Mouse (Mus musculus) limb, embryonic 13.5 days (tissue): ENCODE measurements around the gene Galnt7. TPM values are rescaled to one million over a fixed set of nuclear protein-coding genes. Genes with fewer than 3 reads are reported as not detected.

Experiments used
- ATAC-seq: fragments of 200-750 bp; cut with Nextera tagmentation; 2 replicates; pipeline ENCODE4 v1.8.0; 2017; ENCODE audit warnings: low read depth, moderate number of reproducible peaks, moderate TSS enrichment; ENCODE audit not compliant: low FRiP score
- H3K27ac ChIP-seq: fragments of 300-500 bp; sonication (generic); 2 replicates; pipeline ENCODE4 v1.5.1; 2015; ENCODE audit warnings: inconsistent platforms, mild to moderate bottlenecking, moderate library complexity
- H3K27me3 ChIP-seq: fragments of 300-500 bp; sonication (generic); 2 replicates; pipeline ENCODE4 v1.6.1; 2015; ENCODE audit warnings: mild to moderate bottlenecking, inconsistent platforms
- H3K36me3 ChIP-seq: fragments of 300-500 bp; sonication (generic); 2 replicates; pipeline ENCODE4 v1.6.1; 2015; ENCODE audit warnings: inconsistent platforms, mild to moderate bottlenecking, moderate library complexity
- H3K4me1 ChIP-seq: fragments of 300-500 bp; sonication (generic); 2 replicates; pipeline ENCODE4 v1.6.1; 2015; ENCODE audit warnings: inconsistent platforms
- H3K4me2 ChIP-seq: fragments of 300-500 bp; sonication (generic); replicated peaks from 2 replicates; pipeline ENCODE4 v1.6.1; 2015; ENCODE audit warnings: inconsistent platforms, mild to moderate bottlenecking, moderate library complexity
- H3K4me3 ChIP-seq: fragments of 300-500 bp; sonication (generic); 2 replicates; pipeline ENCODE4 v1.5.1; 2015; ENCODE audit warnings: moderate library complexity, mild to moderate bottlenecking, inconsistent platforms
- H3K9ac ChIP-seq: fragments of 300-500 bp; sonication (generic); 2 replicates; pipeline ENCODE4 v1.6.1; 2015; ENCODE audit warnings: mild to moderate bottlenecking, inconsistent platforms
- H3K9me3 ChIP-seq: fragments of 300-500 bp; sonication (generic); 2 replicates; pipeline ENCODE4 v1.6.1; 2016; ENCODE audit warnings: inconsistent platforms
- WGBS: fragments of 180-500 bp; shearing (Covaris S2); methylation state at CpG from one replicate; pipeline ENCODE4 v1.1.7; 2015; 5-methylcytosine and 5-hydroxymethylcytosine counted together
- polyA plus RNA-seq: library from polyadenylated mRNA; unstranded; fragments of >200 nt; fragmentation: Nextera tagmentation; extraction: Ambion mirVana; gene quantifications from 2 replicates; pipeline ENCODE4 v1.2.1, GENCODE M21; 2015

Gene Galnt7
- polyA plus RNA-seq, 1 experiment from 2014 or later, result 13.1 TPM

- WGBS, result 69% methylated on average over 6 of the region's 6 CpGs
These were observed 2.6 kb downstream of the Galnt7 start for GRCm38 (mm10) chr8:57650216-57650615.

DNA sequence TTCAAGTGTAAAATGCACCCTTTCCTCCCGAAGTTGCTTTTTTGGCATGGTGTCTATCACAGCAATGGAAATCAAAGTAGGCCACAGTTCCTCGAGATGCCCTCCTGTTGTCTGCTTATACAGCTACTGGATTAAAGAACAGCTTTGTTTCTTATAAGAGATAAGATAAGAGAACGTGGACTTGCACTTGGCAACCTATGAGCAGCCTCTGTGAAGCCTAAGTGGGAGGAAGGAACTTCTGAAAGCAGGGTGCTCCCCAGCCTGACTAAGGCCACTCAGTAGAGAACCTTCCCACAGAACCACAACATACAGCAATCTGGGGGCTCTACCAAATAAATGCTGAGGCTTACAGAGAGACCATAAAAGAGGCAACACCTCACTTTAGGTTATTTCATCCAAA lies 5.3 kb downstream of the Galnt7 start:
- Histone ChIP-seq H3K36me3 (no peaks in the 10 kb centered on the region), H3K9me3 (no peaks in the 10 kb centered on the region), H3K4me2 (no peak overlapping the region), H3K27me3 (no peaks in the 10 kb centered on the region), H3K27ac (no peak overlapping the region), H3K4me1 (peaks cover 29% of the 10 kb centered on the region), H3K4me3 (no peak overlapping the region), H3K9ac (no peak overlapping the region)
- ATAC-seq, result no peak
- 70% methylated on average over 3 of the region's 3 CpGs for WGBS

More at GRCm38 (mm10) chr8:57650216-57650615, 2.6 kb downstream of the Galnt7 start:
- H3K4me1 ChIP-seq, result peaks cover 38% of the 10 kb centered on the region
- H3K9me3 ChIP-seq, result no peaks in the 10 kb centered on the region
- H3K4me3 ChIP-seq, result no peak overlapping the region
- H3K4me2 ChIP-seq, result no peak overlapping the region
- H3K36me3 ChIP-seq, result no peaks in the 10 kb centered on the region
- no peaks in the 10 kb centered on the region for H3K27me3 ChIP-seq
- ATAC-seq, result no peak
- no peak overlapping the region for H3K9ac ChIP-seq
- H3K27ac ChIP-seq, result no peak overlapping the region

DNA sequence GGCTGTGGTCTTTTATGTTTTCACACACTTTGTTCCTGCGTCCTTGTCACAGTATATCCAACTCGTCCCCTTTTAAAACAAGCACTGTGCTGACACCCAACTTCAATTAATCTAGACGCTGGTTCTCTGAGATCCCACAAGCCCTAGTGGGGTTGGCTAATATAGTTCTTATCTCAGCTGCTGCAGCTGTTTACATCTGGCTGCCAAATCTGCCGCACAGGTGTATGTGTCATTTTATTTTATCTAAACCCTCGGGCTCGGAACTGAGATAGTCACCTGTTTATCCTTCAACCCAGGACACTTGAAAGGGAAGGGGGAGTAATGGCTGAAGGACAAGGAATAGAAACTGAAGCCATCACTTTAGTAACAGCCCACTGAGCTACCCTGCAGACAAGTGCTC lies 8.6 kb downstream of the Galnt7 start:
- Histone ChIP-seq H3K4me1 (peaks cover 21% of the 10 kb centered on the region), H3K27me3 (no peaks in the 10 kb centered on the region), H3K9me3 (no peaks in the 10 kb centered on the region), H3K27ac (no peak overlapping the region), H3K4me3 (no peak overlapping the region), H3K4me2 (no peak overlapping the region), H3K36me3 (no peaks in the 10 kb centered on the region), H3K9ac (no peak overlapping the region)
- ATAC-seq, result no peak
- 82% methylated on average over 6 of the region's 6 CpGs for WGBS

GRCm38 (mm10) chr8:57642722-57643121 lies 10.1 kb downstream of the Galnt7 start:
- H3K9ac ChIP-seq, result no peak overlapping the region
- no peaks in the 10 kb centered on the region for H3K9me3 ChIP-seq
- no peak for ATAC-seq
- no peak overlapping the region for H3K27ac ChIP-seq
- H3K4me1 ChIP-seq, result peaks cover 20% of the 10 kb centered on the region
- H3K27me3 ChIP-seq, result no peaks in the 10 kb centered on the region
- H3K36me3 ChIP-seq, result no peaks in the 10 kb centered on the region
- H3K4me2 ChIP-seq, result no peak overlapping the region
- 65% methylated on average over 5 of the region's 5 CpGs for WGBS
- H3K4me3 ChIP-seq, result no peak overlapping the region

DNA sequence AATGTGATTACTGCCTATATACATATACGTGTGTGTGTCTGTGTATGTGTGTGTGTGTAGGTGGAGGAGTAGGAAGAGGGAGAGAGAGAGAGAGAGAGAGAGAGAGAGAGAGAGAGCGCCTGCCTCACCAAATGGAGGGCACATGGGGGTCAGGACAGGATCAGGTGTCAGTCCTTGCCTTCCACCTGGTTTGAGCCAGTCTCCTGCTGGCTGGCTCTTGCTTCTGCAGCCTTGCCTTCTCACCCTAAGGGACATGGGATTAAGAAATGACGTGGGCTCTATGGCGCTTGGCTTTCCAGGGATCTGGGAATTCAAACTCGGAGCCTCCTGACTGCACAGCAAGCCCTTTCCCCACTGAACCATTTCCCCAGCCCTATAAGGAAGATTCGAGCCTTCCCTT lies 13.9 kb downstream of the Galnt7 start:
- no peaks in the 10 kb centered on the region for H3K36me3 ChIP-seq
- peaks cover 14% of the 10 kb centered on the region for H3K4me1 ChIP-seq
- H3K27me3 ChIP-seq, result no peaks in the 10 kb centered on the region
- no peak for ATAC-seq
- H3K27ac ChIP-seq, result no peak overlapping the region
- 53% methylated on average over 5 of the region's 6 CpGs for WGBS
- no peak overlapping the region for H3K4me3 ChIP-seq
- H3K4me2 ChIP-seq, result no peak overlapping the region
- H3K9ac ChIP-seq, result no peak overlapping the region
- H3K9me3 ChIP-seq, result no peaks in the 10 kb centered on the region

- Histone ChIP-seq H3K27me3 (no peaks in the 10 kb centered on the region), H3K9ac (no peak overlapping the region), H3K9me3 (no peaks in the 10 kb centered on the region), H3K4me1 (peaks cover 14% of the 10 kb centered on the region), H3K4me2 (no peak overlapping the region), H3K27ac (no peak overlapping the region), H3K36me3 (no peaks in the 10 kb centered on the region), H3K4me3 (no peak overlapping the region)
- 87% methylated on average over 15 of the region's 15 CpGs for WGBS
- no peak for ATAC-seq
These were observed 15.1 kb downstream of the Galnt7 start for GRCm38 (mm10) chr8:57637599-57638280.

DNA sequence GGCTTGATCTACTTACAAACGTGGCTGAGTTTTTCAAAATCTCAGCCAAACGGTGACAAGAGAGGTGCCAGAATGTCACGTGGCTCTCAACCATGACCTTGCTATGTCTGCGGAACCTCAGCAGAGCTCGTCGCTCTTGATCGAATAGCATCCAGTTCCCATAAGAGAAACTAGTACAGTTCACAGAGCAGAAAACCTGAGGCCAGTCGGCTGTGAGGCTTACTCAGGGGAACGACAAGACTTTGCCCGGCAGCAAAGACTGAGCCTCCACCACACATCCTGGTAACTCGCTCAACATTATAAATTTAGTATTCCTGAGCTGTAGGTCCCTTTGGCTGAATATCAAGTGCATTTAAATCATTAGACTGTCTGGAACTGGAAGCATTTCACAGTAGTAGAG lies 16.1 kb downstream of the Galnt7 start:
- Histone ChIP-seq H3K9me3 (no peaks in the 10 kb centered on the region), H3K4me2 (no peak overlapping the region), H3K27ac (no peak overlapping the region), H3K36me3 (no peaks in the 10 kb centered on the region), H3K27me3 (no peaks in the 10 kb centered on the region), H3K4me1 (peaks cover 14% of the 10 kb centered on the region), H3K9ac (no peak overlapping the region), H3K4me3 (no peak overlapping the region)
- no peak for ATAC-seq
- WGBS, result 85% methylated on average over 11 of the region's 11 CpGs

GRCm38 (mm10) chr8:57636281-57636680 lies 16.6 kb downstream of the Galnt7 start:
- 77% methylated on average over 3 of the region's 3 CpGs for WGBS
- no peak for ATAC-seq
- H3K4me3 ChIP-seq, result no peak overlapping the region
- peaks cover 14% of the 10 kb centered on the region for H3K4me1 ChIP-seq
- no peak overlapping the region for H3K4me2 ChIP-seq
- H3K27me3 ChIP-seq, result no peaks in the 10 kb centered on the region
- no peak overlapping the region for H3K9ac ChIP-seq
- H3K27ac ChIP-seq, result no peak overlapping the region
- no peaks in the 10 kb centered on the region for H3K9me3 ChIP-seq
- H3K36me3 ChIP-seq, result no peaks in the 10 kb centered on the region

DNA sequence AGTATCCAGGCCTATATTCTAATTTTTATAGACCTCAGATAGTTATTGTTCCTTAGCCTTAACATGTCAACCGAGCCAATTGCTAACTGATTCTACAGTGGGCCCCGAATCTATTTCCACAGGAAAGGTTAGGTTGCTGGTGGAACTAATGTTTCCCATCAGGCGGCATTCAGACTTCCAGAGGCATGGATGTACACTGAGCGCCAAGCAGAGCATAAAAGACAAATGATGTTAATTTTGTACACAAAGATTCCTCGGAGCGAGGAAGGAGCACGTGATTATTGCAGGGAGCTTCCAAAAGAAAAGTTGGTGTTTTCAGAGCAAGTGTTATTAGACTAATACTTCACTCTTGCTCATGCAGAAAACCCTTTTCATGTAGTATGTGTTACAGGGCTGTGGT lies 21.1 kb downstream of the Galnt7 start:
- H3K36me3 ChIP-seq, result no peaks in the 10 kb centered on the region
- no peak overlapping the region for H3K4me3 ChIP-seq
- ATAC-seq, result no peak
- H3K27ac ChIP-seq, result no peak overlapping the region
- H3K27me3 ChIP-seq, result no peaks in the 10 kb centered on the region
- H3K9ac ChIP-seq, result no peak overlapping the region
- H3K4me1 ChIP-seq, result peaks cover 16% of the 10 kb centered on the region
- H3K4me2 ChIP-seq, result no peak overlapping the region
- no peaks in the 10 kb centered on the region for H3K9me3 ChIP-seq
- 84% methylated on average over 7 of the region's 7 CpGs for WGBS

- ATAC-seq, result no peak
- Histone ChIP-seq H3K36me3 (no peaks in the 10 kb centered on the region), H3K27me3 (no peaks in the 10 kb centered on the region), H3K4me2 (no peak overlapping the region), H3K9ac (no peak overlapping the region), H3K4me1 (peaks cover 24% of the 10 kb centered on the region), H3K9me3 (no peaks in the 10 kb centered on the region), H3K27ac (no peak overlapping the region), H3K4me3 (no peak overlapping the region)
- WGBS, result 82% methylated on average over 8 of the region's 8 CpGs
These were observed 22.7 kb downstream of the Galnt7 start for GRCm38 (mm10) chr8:57630148-57630547.

- Histone ChIP-seq H3K9me3 (no peaks in the 10 kb centered on the region), H3K27me3 (no peaks in the 10 kb centered on the region), H3K9ac (no peak overlapping the region), H3K36me3 (no peaks in the 10 kb centered on the region), H3K4me2 (no peak overlapping the region), H3K27ac (no peak overlapping the region), H3K4me1 (peaks cover 24% of the 10 kb centered on the region), H3K4me3 (no peak overlapping the region)
- no peak for ATAC-seq
- WGBS, result 84% methylated on average over 6 of the region's 6 CpGs
These were observed 23.8 kb downstream of the Galnt7 start for GRCm38 (mm10) chr8:57628787-57629664.

DNA sequence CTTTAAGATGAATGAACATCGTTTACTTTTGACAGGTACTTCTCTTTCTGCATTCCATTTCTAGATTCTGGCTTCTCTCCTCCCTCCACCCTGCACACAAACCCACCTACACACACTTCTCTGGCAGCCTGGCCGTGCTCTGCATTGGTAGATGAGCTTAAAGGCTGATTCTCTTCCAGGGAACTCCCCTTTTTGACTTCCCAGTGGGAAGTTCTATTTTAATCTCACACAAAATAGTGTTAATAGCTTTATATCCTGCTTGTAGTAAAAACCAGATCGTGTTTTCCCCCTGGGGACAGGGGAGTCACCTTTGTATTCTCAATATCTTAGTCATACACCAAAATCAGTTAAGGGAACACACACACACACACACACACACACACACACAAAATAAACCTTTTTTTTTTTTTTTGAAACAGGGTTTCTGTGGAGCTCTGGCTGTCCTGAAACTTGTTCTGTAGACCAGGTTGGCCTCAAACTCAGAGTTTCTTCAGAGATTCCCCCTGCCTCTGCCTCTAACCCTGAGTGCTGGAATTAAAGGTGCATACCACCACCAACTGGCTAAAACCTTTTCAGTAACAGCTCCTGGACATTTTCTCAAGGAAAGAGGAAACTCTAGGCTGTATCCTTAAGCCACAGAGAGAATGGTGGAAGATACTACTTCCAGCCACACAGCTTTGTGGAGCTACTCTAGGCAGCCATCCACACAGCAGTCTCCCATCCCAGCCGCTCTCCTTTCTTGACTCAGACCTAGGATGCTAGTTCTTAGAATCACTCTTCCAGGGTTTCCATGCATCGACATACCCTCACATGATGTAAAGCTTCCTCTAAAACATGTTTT lies 24.7 kb downstream of the Galnt7 start:
- no peak for ATAC-seq
- H3K27ac ChIP-seq, result no peak overlapping the region
- 64% methylated on average over 5 of the region's 5 CpGs for WGBS

More for the DNA sequence above, 24.7 kb downstream of the Galnt7 start:
- no peaks in the 10 kb centered on the region for H3K27me3 ChIP-seq
- no peaks in the 10 kb centered on the region for H3K36me3 ChIP-seq
- H3K4me3 ChIP-seq, result no peak overlapping the region
- no peak overlapping the region; the same call in 1 of the 2 replicates for H3K4me2 ChIP-seq
- H3K9ac ChIP-seq, result no peak overlapping the region
- peaks cover 24% of the 10 kb centered on the region for H3K4me1 ChIP-seq
- no peaks in the 10 kb centered on the region for H3K9me3 ChIP-seq
